Mouse (Mus musculus) stomach, postnatal 0 days (tissue): ENCODE data around the gene Rad51ap1. TPM values are rescaled to one million over a fixed set of nuclear protein-coding genes. Genes with fewer than 3 reads are reported as not detected.

Source experiments
- ATAC-seq: fragments of 200-750 bp; cut with Nextera tagmentation; 2 replicates; pipeline ENCODE4 v1.8.0; 2017; ENCODE audit not compliant: low FRiP score, low TSS enrichment
- DNase-seq: peaks from one replicate; pipeline ENCODE4 v3.0.0-alpha.2; 2016; ENCODE audit warnings: low spot score
- H3K27ac ChIP-seq: fragments of 300-500 bp; sonication (generic); replicated peaks from 2 replicates; pipeline ENCODE4 v1.5.1; 2014; ENCODE audit warnings: mild to moderate bottlenecking, control low read depth
- H3K27me3 ChIP-seq: fragments of 300-500 bp; sonication (generic); 2 replicates; pipeline ENCODE4 v1.6.1; 2014; ENCODE audit warnings: low read length; ENCODE audit not compliant: control insufficient read depth, insufficient read depth
- H3K36me3 ChIP-seq: fragments of 300-500 bp; sonication (generic); 2 replicates; pipeline ENCODE4 v1.6.1; 2014; ENCODE audit warnings: low read length, mixed read lengths; ENCODE audit not compliant: control insufficient read depth, insufficient read depth
- H3K4me1 ChIP-seq: fragments of 300-500 bp; sonication (generic); replicated peaks from 2 replicates; pipeline ENCODE4 v1.6.1; 2014; ENCODE audit warnings: antibody characterized with exemption; ENCODE audit not compliant: control insufficient read depth, insufficient read depth
- H3K4me2 ChIP-seq: fragments of 300-500 bp; sonication (generic); replicated peaks from 2 replicates; pipeline ENCODE4 v1.6.1; 2014; ENCODE audit warnings: low read depth, mild to moderate bottlenecking, control low read depth, moderate library complexity
- H3K4me3 ChIP-seq: fragments of 300-500 bp; sonication (generic); 2 replicates; pipeline ENCODE4 v1.5.1; 2014; ENCODE audit warnings: low read depth, low read length, control low read depth
- H3K9ac ChIP-seq: fragments of 300-500 bp; sonication (generic); 2 replicates; pipeline ENCODE4 v1.6.1; 2014; ENCODE audit warnings: mild to moderate bottlenecking, low read length, control low read depth, mixed read lengths
- H3K9me3 ChIP-seq: fragments of 300-500 bp; sonication (generic); 2 replicates; pipeline ENCODE4 v1.6.1; 2016; ENCODE audit warnings: low read length; ENCODE audit not compliant: control insufficient read depth
- CTCF ChIP-seq: IDR thresholded peaks from 2 replicates; pipeline ENCODE4 v1.5.1; 2016; ENCODE audit warnings: antibody characterized with exemption, low read depth, mild to moderate bottlenecking, moderate library complexity
- EP300 ChIP-seq: optimal IDR thresholded peaks from 2 replicates; pipeline ENCODE3; 2016; ENCODE audit warnings: antibody characterized with exemption
- WGBS: fragments of 180-500 bp; shearing (Covaris S2); extraction: QIAGEN DNeasy Blood & Tissue Kit; methylation state at CpG from one replicate; pipeline ENCODE4 v1.1.7; 2014; 5-methylcytosine and 5-hydroxymethylcytosine counted together
- polyA plus RNA-seq: library from polyadenylated mRNA; unstranded; fragments of >200 nt; fragmentation: Nextera tagmentation; extraction: Ambion mirVana; gene quantifications from 2 replicates; pipeline ENCODE4 v1.2.1, GENCODE M21; 2015

Gene Rad51ap1
- polyA plus RNA-seq, 1 experiment from 2014 or later: 13.3 TPM

- DNase-seq: no peak
- Histone ChIP-seq H3K36me3 (0 out of 2 replicates have a peak, but pooled peaks cover 3% of the 10 kb centered on the region), H3K4me1 (no peaks in the 10 kb centered on the region), H3K27ac (no peak overlapping the region), H3K27me3 (no peaks in the 10 kb centered on the region), H3K4me2 (no peak overlapping the region), H3K9ac (no peak overlapping the region), H3K9me3 (no peaks in the 10 kb centered on the region), H3K4me3 (no peak overlapping the region)
- ATAC-seq: no peak
- no peak for TF ChIP-seq CTCF
- no peak for TF ChIP-seq EP300
- 87% methylated on average over 2 of the region's 2 CpGs for WGBS
Measured at GRCm38 (mm10) chr6:126932896-126933295, 6.5 kb downstream of the Rad51ap1 start.

- Histone ChIP-seq H3K27ac (peak within 1 kb of the TSS; percentile 87), H3K4me3 (no peak within 1 kb of the TSS), H3K36me3 (peaks cover 6% of the 10 kb centered on the region; the same call in 1 of the 2 replicates), H3K9ac (peak within 1 kb of the TSS; percentile 48), H3K27me3 (no peaks in the 10 kb centered on the region), H3K4me1 (no peaks in the 10 kb centered on the region), H3K4me2 (peak within 1 kb of the TSS; percentile 42), H3K9me3 (no peaks in the 10 kb centered on the region)
- 9% methylated on average over 21 of the region's 21 CpGs for whole genome bisulfite sequencing
- DNase-seq: peak; percentile 74
- TF ChIP-seq CTCF: no peak
- no peak for TF ChIP-seq EP300
- ATAC-seq: peak; percentile 98
Measured at GRCm38 (mm10) chr6:126921111-126921881, 18.1 kb downstream of the Rad51ap1 start, which contains the start of gene Dyrk4. Dyrk4 (minus strand) TSS chr6:126921839.

GRCm38 (mm10) chr6:126914928-126915327 is 24.5 kb downstream of the Rad51ap1 start:
- H3K4me1 ChIP-seq: no peaks in the 10 kb centered on the region
- no peak overlapping the region for H3K9ac ChIP-seq
- H3K27ac ChIP-seq: no peak overlapping the region
- H3K4me3 ChIP-seq: no peak overlapping the region
- WGBS: 78% methylated on average over 5 of the region's 5 CpGs
- ATAC-seq (no peak), DNase-seq (no peak)
- no peak for TF ChIP-seq CTCF
- TF ChIP-seq EP300: no peak
- H3K9me3 ChIP-seq: no peaks in the 10 kb centered on the region
- no peaks in the 10 kb centered on the region for H3K36me3 ChIP-seq
- H3K27me3 ChIP-seq: no peaks in the 10 kb centered on the region
- no peak overlapping the region for H3K4me2 ChIP-seq

GRCm38 (mm10) chr6:126910727-126911126 is 28.7 kb downstream of the Rad51ap1 start:
- Histone ChIP-seq H3K27ac (no peak overlapping the region), H3K4me3 (no peak overlapping the region), H3K9me3 (no peaks in the 10 kb centered on the region), H3K4me2 (no peak overlapping the region), H3K4me1 (no peaks in the 10 kb centered on the region), H3K9ac (no peak overlapping the region), H3K27me3 (no peaks in the 10 kb centered on the region), H3K36me3 (no peaks in the 10 kb centered on the region)
- TF ChIP-seq EP300: no peak
- no peak for TF ChIP-seq CTCF
- ATAC-seq (no peak), DNase-seq (no peak)
- 78% methylated on average over 4 of the region's 4 CpGs for WGBS

GRCm38 (mm10) chr6:126907876-126908275 is 31.5 kb downstream of the Rad51ap1 start:
- no peak for TF ChIP-seq EP300
- no peak for TF ChIP-seq CTCF
- Histone ChIP-seq H3K27ac (no peak overlapping the region), H3K9me3 (no peaks in the 10 kb centered on the region), H3K4me2 (no peak overlapping the region), H3K36me3 (no peaks in the 10 kb centered on the region), H3K27me3 (no peaks in the 10 kb centered on the region), H3K9ac (no peak overlapping the region), H3K4me1 (no peaks in the 10 kb centered on the region), H3K4me3 (no peak overlapping the region)
- no peak for ATAC-seq
- WGBS: 70% methylated on average over 3 of the region's 3 CpGs
- no peak for DNase-seq

- Histone ChIP-seq H3K4me2 (no peak overlapping the region), H3K27me3 (no peaks in the 10 kb centered on the region), H3K4me3 (no peak overlapping the region), H3K9ac (no peak overlapping the region), H3K36me3 (no peaks in the 10 kb centered on the region), H3K9me3 (no peaks in the 10 kb centered on the region), H3K27ac (no peak overlapping the region), H3K4me1 (no peaks in the 10 kb centered on the region)
- TF ChIP-seq CTCF (no peak), EP300 (no peak)
- ATAC-seq (no peak), DNase-seq (no peak)
- 76% methylated on average over 4 of the region's 5 CpGs for WGBS
Measured at GRCm38 (mm10) chr6:126907378-126907777, 32.0 kb downstream of the Rad51ap1 start.
